Mouse (Mus musculus) liver, embryonic 13.5 days (tissue): Measurements from ENCODE around the gene Hist1h3d. TPM values are rescaled to one million over a fixed set of nuclear protein-coding genes. Genes with fewer than 3 reads are reported as not detected.
"Not testable (repeated sequence)": the region's sequence is repeated elsewhere in the genome, so short reads cannot be mapped to it uniquely, and the experiment has no call there.

Experiments used
- ATAC-seq: fragments of 200-750 bp; cut with Nextera tagmentation; 2 replicates; pipeline ENCODE4 v1.8.0; 2017; ENCODE audit warnings: low read depth, mild to moderate bottlenecking, moderate number of reproducible peaks, moderate library complexity
- DNase-seq: peaks from one replicate; pipeline ENCODE4 v3.0.0; 2022
- H3K27ac ChIP-seq: fragments of 300-500 bp; sonication (generic); 2 replicates; pipeline ENCODE4 v1.5.1; 2015; ENCODE audit warnings: moderate library complexity, mild to moderate bottlenecking, inconsistent platforms
- H3K27me3 ChIP-seq: fragments of 300-500 bp; sonication (generic); 2 replicates; pipeline ENCODE4 v1.6.1; 2015; ENCODE audit warnings: mild to moderate bottlenecking, inconsistent platforms
- H3K36me3 ChIP-seq: fragments of 300-500 bp; sonication (generic); 2 replicates; pipeline ENCODE4 v1.6.1; 2015; ENCODE audit warnings: mild to moderate bottlenecking, inconsistent platforms
- H3K4me1 ChIP-seq: fragments of 300-500 bp; sonication (generic); replicated peaks from 2 replicates; pipeline ENCODE4 v1.6.1; 2015; ENCODE audit warnings: inconsistent platforms
- H3K4me2 ChIP-seq: fragments of 300-500 bp; sonication (generic); 2 replicates; pipeline ENCODE4 v1.6.1; 2015; ENCODE audit warnings: inconsistent platforms, mild to moderate bottlenecking, moderate library complexity
- H3K4me3 ChIP-seq: fragments of 300-500 bp; sonication (generic); replicated peaks from 2 replicates; pipeline ENCODE4 v1.5.1; 2015; ENCODE audit warnings: mild to moderate bottlenecking, inconsistent platforms
- H3K9ac ChIP-seq: fragments of 300-500 bp; sonication (generic); 2 replicates; pipeline ENCODE4 v1.6.1; 2015; ENCODE audit warnings: mild to moderate bottlenecking, inconsistent platforms
- H3K9me3 ChIP-seq: fragments of 300-500 bp; sonication (generic); replicated peaks from 2 replicates; pipeline ENCODE4 v1.6.1; 2016; ENCODE audit warnings: inconsistent platforms
- WGBS: fragments of 180-500 bp; shearing (Covaris S2); methylation state at CpG from one replicate; pipeline ENCODE4 v1.1.7; 2015; ENCODE audit not compliant: insufficient replicate concordance; 5-methylcytosine and 5-hydroxymethylcytosine counted together
- polyA plus RNA-seq: library from polyadenylated mRNA; unstranded; fragments of >200 nt; fragmentation: Nextera tagmentation; extraction: Ambion mirVana; gene quantifications from 2 replicates; pipeline ENCODE4 v1.2.1, GENCODE M21; 2015

Hist1h3d gene
- polyA plus RNA-seq, 1 experiment from 2014 or later = 7.2 TPM

GRCm38 (mm10) chr13:23582219-23583056 lies 6.9 kb downstream of the Hist1h3d start:
- H3K4me3 ChIP-seq = peak overlapping the region; percentile 63
- WGBS = 8% methylated on average over 6 of the region's 6 CpGs
- peaks cover 61% of the 10 kb centered on the region for H3K4me1 ChIP-seq
- no peaks in the 10 kb centered on the region for H3K27me3 ChIP-seq
- H3K9ac ChIP-seq = peak overlapping the region; percentile 88
- DNase-seq = peak; percentile 34
- peak overlapping the region; percentile 78 for H3K4me2 ChIP-seq
- peak; percentile 2; the same call in 1 of the 2 replicates for ATAC-seq
- H3K36me3 ChIP-seq = no peaks in the 10 kb centered on the region
- H3K27ac ChIP-seq = peak overlapping the region; percentile 100
- H3K9me3 ChIP-seq = no peaks in the 10 kb centered on the region

- ATAC-seq = no peak
- Histone ChIP-seq H3K27me3 (no peaks in the 10 kb centered on the region), H3K36me3 (no peaks in the 10 kb centered on the region), H3K4me2 (peak overlapping the region; percentile 78), H3K9me3 (no peaks in the 10 kb centered on the region), H3K27ac (peak overlapping the region; percentile 100), H3K4me1 (peaks cover 60% of the 10 kb centered on the region), H3K4me3 (peak overlapping the region; percentile 63), H3K9ac (peak overlapping the region; percentile 88)
- DNase-seq = no peak
Measured at GRCm38 (mm10) chr13:23583387-23584068, 8.0 kb downstream of the Hist1h3d start.

- ATAC-seq (no peak), DNase-seq (peak; percentile 13)
- H3K4me2 ChIP-seq = peak overlapping the region; percentile 79
- peaks cover 62% of the 10 kb centered on the region for H3K4me1 ChIP-seq
- H3K27me3 ChIP-seq = no peaks in the 10 kb centered on the region
- peak overlapping the region; percentile 100 for H3K27ac ChIP-seq
- peak overlapping the region; percentile 63 for H3K4me3 ChIP-seq
- no peaks in the 10 kb centered on the region for H3K9me3 ChIP-seq
- peak overlapping the region; percentile 88 for H3K9ac ChIP-seq
- H3K36me3 ChIP-seq = no peaks in the 10 kb centered on the region
Measured at GRCm38 (mm10) chr13:23584331-23584730, 8.8 kb downstream of the Hist1h3d start.

GRCm38 (mm10) chr13:23585029-23585441 lies 9.5 kb downstream of the Hist1h3d start:
- Histone ChIP-seq H3K4me3 (peak overlapping the region; percentile 63), H3K9me3 (no peaks in the 10 kb centered on the region), H3K27ac (peak overlapping the region; percentile 100), H3K4me2 (peak overlapping the region; percentile 79), H3K36me3 (no peaks in the 10 kb centered on the region), H3K27me3 (no peaks in the 10 kb centered on the region), H3K9ac (peak overlapping the region; percentile 88), H3K4me1 (peaks cover 62% of the 10 kb centered on the region)
- WGBS = under 1% methylated on average over 21 of the region's 21 CpGs
- peak; percentile 68 for DNase-seq
- ATAC-seq = peak; percentile 2

GRCm38 (mm10) chr13:23585442-23586098 lies 10.0 kb downstream of the Hist1h3d start:
- H3K4me2 ChIP-seq = peak overlapping the region; percentile 79
- WGBS = under 1% methylated on average over 34 of the region's 36 CpGs
- H3K27me3 ChIP-seq = not testable (repeated sequence)

DNA sequence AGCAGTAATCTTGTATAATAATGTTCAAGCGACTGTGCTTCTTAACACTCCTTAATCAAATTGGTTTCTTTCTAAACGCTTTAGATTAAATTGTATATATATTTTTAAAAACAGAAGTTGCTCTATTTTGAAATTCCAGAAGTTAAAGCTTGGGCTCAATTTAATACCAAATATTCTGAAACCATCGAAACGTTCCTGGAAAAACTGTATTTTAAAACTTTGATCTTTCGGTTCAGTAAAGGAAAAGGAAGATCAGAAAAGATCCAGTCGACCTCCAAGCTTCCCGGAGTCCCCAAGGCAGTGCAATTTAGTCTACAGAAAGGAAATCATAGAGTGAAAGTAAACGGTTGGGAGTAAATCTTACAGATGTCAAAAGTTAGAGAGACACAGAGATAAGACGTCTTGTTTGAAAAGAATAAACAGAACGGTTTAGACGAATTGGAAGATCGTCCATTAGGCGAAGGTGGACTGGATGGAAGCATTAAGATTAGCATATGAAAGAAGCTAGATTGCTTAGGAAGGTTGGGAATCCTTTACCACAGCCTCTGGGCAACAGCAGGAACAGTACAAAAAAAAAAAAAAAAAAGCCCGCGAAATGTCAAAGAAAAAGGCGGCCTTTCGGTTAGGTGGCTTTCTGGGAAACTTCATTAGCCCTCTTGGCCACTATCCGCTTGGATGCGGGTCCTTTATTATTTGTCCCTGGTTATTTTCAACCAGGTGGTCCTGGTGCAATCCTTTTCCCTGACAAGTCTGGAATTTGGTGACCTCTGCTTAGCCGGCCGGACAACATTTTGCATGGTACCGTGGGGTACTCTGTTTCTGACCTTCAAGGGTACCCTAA lies 10.8 kb downstream of the Hist1h3d start:
- peak overlapping the region; percentile 100 for H3K27ac ChIP-seq
- DNase-seq (peak; percentile 18), ATAC-seq (no peak)
- peak overlapping the region; percentile 63 for H3K4me3 ChIP-seq
- peak overlapping the region; percentile 71 for H3K4me2 ChIP-seq
- H3K27me3 ChIP-seq = no peaks in the 10 kb centered on the region
- peaks cover 49% of the 10 kb centered on the region for H3K4me1 ChIP-seq
- no peaks in the 10 kb centered on the region for H3K36me3 ChIP-seq
- 3% methylated on average over 22 of the region's 22 CpGs for WGBS
- no peaks in the 10 kb centered on the region for H3K9me3 ChIP-seq
- H3K9ac ChIP-seq = peak overlapping the region; percentile 77

More at GRCm38 (mm10) chr13:23585442-23586098, 10.0 kb downstream of the Hist1h3d start:
- H3K9me3 ChIP-seq, H3K36me3 ChIP-seq: not testable (repeated sequence)
- DNase-seq (peak; percentile 86), ATAC-seq (peak; percentile 76)
- peak overlapping the region; percentile 88 for H3K9ac ChIP-seq
- H3K4me1 ChIP-seq = peaks cover 57% of the 10 kb centered on the region
- H3K27ac ChIP-seq = peak overlapping the region; percentile 100
- H3K4me3 ChIP-seq = peak overlapping the region; percentile 63

- ATAC-seq = no peak
- peak overlapping the region; percentile 100 for H3K27ac ChIP-seq
- no peak for DNase-seq
- H3K27me3 ChIP-seq = no peaks in the 10 kb centered on the region
- H3K9me3 ChIP-seq = no peaks in the 10 kb centered on the region
- no peaks in the 10 kb centered on the region for H3K36me3 ChIP-seq
- peak overlapping the region; percentile 36 for H3K4me3 ChIP-seq
- WGBS = 0% methylated on average over 1 of the region's 1 CpGs
- peak overlapping the region; percentile 77 for H3K9ac ChIP-seq
- H3K4me1 ChIP-seq = peaks cover 47% of the 10 kb centered on the region
- H3K4me2 ChIP-seq = peak overlapping the region; percentile 71
Measured at GRCm38 (mm10) chr13:23586940-23587225, 11.3 kb downstream of the Hist1h3d start.

DNA sequence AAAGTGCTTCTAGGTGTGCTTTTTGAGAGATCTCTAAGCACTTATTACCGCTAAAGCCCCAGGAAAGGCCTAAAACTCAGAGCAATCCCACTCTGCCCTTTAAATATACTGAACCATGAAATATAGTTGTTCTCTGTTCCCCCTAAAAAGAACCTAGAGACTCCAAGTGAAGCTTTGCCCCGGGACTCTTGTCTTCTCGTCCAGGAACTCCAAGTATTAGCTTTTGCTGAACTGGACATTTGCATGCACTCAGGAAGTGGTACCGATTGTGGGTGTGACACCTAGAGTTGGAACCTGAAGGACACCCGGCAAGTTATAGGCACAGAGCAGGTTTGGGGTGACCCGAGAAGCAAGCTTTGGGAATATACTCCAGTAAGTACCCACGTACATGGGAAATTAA lies 15.6 kb downstream of the Hist1h3d start:
- Histone ChIP-seq H3K4me3 (no peak overlapping the region), H3K9ac (no peak overlapping the region), H3K4me2 (no peak overlapping the region), H3K9me3 (no peaks in the 10 kb centered on the region), H3K27me3 (no peaks in the 10 kb centered on the region), H3K4me1 (peaks cover 56% of the 10 kb centered on the region), H3K27ac (no peak overlapping the region), H3K36me3 (no peaks in the 10 kb centered on the region)
- WGBS = 87% methylated on average over 7 of the region's 7 CpGs
- DNase-seq = no peak
- ATAC-seq = no peak

- not testable (repeated sequence) for DNase-seq, H3K27ac ChIP-seq, H3K36me3 ChIP-seq, H3K27me3 ChIP-seq, H3K4me3 ChIP-seq, ATAC-seq, H3K9ac ChIP-seq, H3K4me2 ChIP-seq, H3K9me3 ChIP-seq
- peaks cover 58% of the 10 kb centered on the region for H3K4me1 ChIP-seq
- WGBS = 61% methylated on average over 7 of the region's 7 CpGs
Measured at GRCm38 (mm10) chr13:23591886-23592285, 16.3 kb downstream of the Hist1h3d start.

DNA sequence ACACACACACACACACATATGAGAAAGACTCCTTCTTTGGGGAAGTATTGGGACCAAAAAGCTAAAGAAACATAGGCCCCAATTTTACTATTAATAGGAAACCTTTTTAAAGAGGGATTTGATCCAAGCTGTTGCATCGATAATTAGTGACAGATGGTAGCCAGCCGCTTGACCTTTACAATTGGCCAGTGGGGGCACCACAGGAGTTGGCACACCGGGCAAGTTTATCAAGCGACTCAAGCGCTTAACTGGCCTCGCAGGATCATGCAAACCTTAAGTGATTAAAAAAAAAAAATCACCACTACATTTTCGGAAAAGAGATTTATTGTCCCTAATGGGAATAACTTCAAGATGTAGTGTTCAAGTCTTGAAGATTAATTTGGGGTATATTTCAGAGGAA lies 17.1 kb downstream of the Hist1h3d start:
- 71% methylated on average over 7 of the region's 7 CpGs for WGBS

More for the DNA sequence above, 17.1 kb downstream of the Hist1h3d start:
- ATAC-seq = no peak
- Histone ChIP-seq H3K27me3 (no peaks in the 10 kb centered on the region), H3K4me3 (no peak overlapping the region), H3K9me3 (no peaks in the 10 kb centered on the region), H3K9ac (peak overlapping the region; percentile 56; the same call in 1 of the 2 replicates), H3K27ac (peak overlapping the region; percentile 80), H3K4me1 (peaks cover 61% of the 10 kb centered on the region), H3K4me2 (no peak overlapping the region), H3K36me3 (no peaks in the 10 kb centered on the region)
- DNase-seq = no peak
